Mouse (Mus musculus) heart, adult 2 months (tissue): ENCODE results near the gene Sost.

Source experiments
- CTCF ChIP-seq: fragments of 200-600 bp; IDR thresholded peaks from 2 replicates; pipeline ENCODE4 v1.8.1; 2022; ENCODE audit warnings: antibody characterized with exemption, mild to moderate bottlenecking, moderate library complexity
- EP300 ChIP-seq: fragments of 200-500 bp; IDR thresholded peaks from 2 replicates; pipeline ENCODE4 v1.6.1; 2011; ENCODE audit warnings: low read depth, low read length, control low read depth; ENCODE audit not compliant: insufficient read depth
- POLR2A ChIP-seq: fragments of 200-500 bp; IDR thresholded peaks from 2 replicates; pipeline ENCODE4 v1.6.1; 2011; ENCODE audit warnings: mild to moderate bottlenecking, low read depth, low read length, control low read depth; ENCODE audit not compliant: insufficient read depth

GRCm38 (mm10) chr11:101995938-101996337 is 29.1 kb upstream of the Sost start:
- TF ChIP-seq POLR2A: no peak
- TF ChIP-seq CTCF: no peak
- no peak for TF ChIP-seq EP300
